Mouse (Mus musculus) CD8-positive naive resting alpha-beta T cell, adult 2 months (primary cell): ENCODE results near the gene Slc2a9.

Experiments used
- DNase-seq, 2 experiments: peaks; one replicate each; pipeline ENCODE4 v3.0.0; 2022; ENCODE audit warnings: low read depth in 2 of 2, low spot score in 2 of 2

The Slc2a9 gene

GRCm38 (mm10) chr5:38502992-38503391, at the start of gene Slc2a9:
Gene Slc2a9 (minus strand): TSS chr5:38503143.
- DNase-seq = no peak

- no peak for DNase-seq
Observed at GRCm38 (mm10) chr5:38552615-38553014, 49.7 kb upstream of the Slc2a9 start.

GRCm38 (mm10) chr5:38550221-38550768, 47.4 kb upstream of the Slc2a9 start:
- no peak for DNase-seq

GRCm38 (mm10) chr5:38549461-38549909, 46.5 kb upstream of the Slc2a9 start:
- DNase-seq = no peak

- DNase-seq = no peak
Observed at GRCm38 (mm10) chr5:38547375-38547774, 44.4 kb upstream of the Slc2a9 start.

GRCm38 (mm10) chr5:38544423-38545415, 41.8 kb upstream of the Slc2a9 start:
- DNase-seq = no peak

- DNase-seq = no peak
Observed at GRCm38 (mm10) chr5:38543496-38544217, 40.7 kb upstream of the Slc2a9 start.

- no peak for DNase-seq
Observed at GRCm38 (mm10) chr5:38541728-38542127, 38.8 kb upstream of the Slc2a9 start.

GRCm38 (mm10) chr5:38540898-38541297, 38.0 kb upstream of the Slc2a9 start:
- DNase-seq = no peak

- DNase-seq = no peak
Observed at GRCm38 (mm10) chr5:38538508-38538907, 35.6 kb upstream of the Slc2a9 start.

- no peak for DNase-seq
Observed at GRCm38 (mm10) chr5:38537845-38538244, 34.9 kb upstream of the Slc2a9 start.

- DNase-seq = no peak
Observed at GRCm38 (mm10) chr5:38536822-38537221, 33.9 kb upstream of the Slc2a9 start.

GRCm38 (mm10) chr5:38532084-38532483, 29.1 kb upstream of the Slc2a9 start:
- no peak for DNase-seq

- DNase-seq = no peak
Observed at GRCm38 (mm10) chr5:38529724-38530428, 26.9 kb upstream of the Slc2a9 start.

- DNase-seq = no peak
Observed at GRCm38 (mm10) chr5:38522977-38523376, 20.0 kb upstream of the Slc2a9 start.

GRCm38 (mm10) chr5:38520838-38521237, 17.9 kb upstream of the Slc2a9 start:
- DNase-seq = no peak

- peak; percentile 20 to 25 for DNase-seq
Observed at GRCm38 (mm10) chr5:38516267-38516666, 13.3 kb upstream of the Slc2a9 start.

- DNase-seq = no peak
Observed at GRCm38 (mm10) chr5:38512991-38513390, 10.0 kb upstream of the Slc2a9 start.

GRCm38 (mm10) chr5:38509568-38509967, 6.6 kb upstream of the Slc2a9 start:
- no peak for DNase-seq

GRCm38 (mm10) chr5:38505435-38505765, 2.5 kb upstream of the Slc2a9 start:
- DNase-seq = no peak

- DNase-seq = no peak
Observed at GRCm38 (mm10) chr5:38504747-38505434, 1.9 kb upstream of the Slc2a9 start.
